Mouse (Mus musculus): ENCODE measurements around the gene Trip12. TPM values are rescaled to one million over a fixed set of nuclear protein-coding genes. Genes with fewer than 3 reads are reported as not detected.

Trip12 gene
- polyA plus RNA-seq, 1 experiment from 2014 or later = 59.9 TPM

GRCm38 (mm10) chr1:84677910-84678309 lies 162.4 kb downstream of the Trip12 start:
- Histone ChIP-seq H3K4me3 (no peak overlapping the region), H3K27ac (no peak overlapping the region), H3K27me3 (no peaks in the 10 kb centered on the region), H3K9me3 (no peaks in the 10 kb centered on the region), H3K4me1 (replicated peaks) (peaks cover 6% of the 10 kb centered on the region), H3K36me3 (peaks cover 6% of the 10 kb centered on the region), H3K4me2 (no peak overlapping the region), H3K9ac (no peak overlapping the region)
- no peak for ATAC-seq (ENCODE audit: low FRiP score)
- 53% methylated on average over 4 of the region's 4 CpGs for WGBS

Small RNAs within 50 kb of the gene (microRNA-seq; reads per million reads assigned to microRNA genes)
- 2.6 reads per million, percentile 3 among the genes with 10 or more reads in this experiment for gene Mir5126

Other genes with a start within 250 kb of the Trip12 start
- gene Dner, start 144.3 kb downstream of the Trip12 start, polyA plus RNA-seq (2015; fragmentation: Nextera tagmentation; extraction: Ambion mirVana) = 262 and 287 TPM in 2 replicates
- 8.6 and 11.3 TPM in 2 replicates for gene Fbxo36, start 675 bp downstream of the Trip12 start, polyA plus RNA-seq (2015; fragmentation: Nextera tagmentation; extraction: Ambion mirVana)
- 14.0 and 14.6 TPM in 2 replicates for gene Slc16a14, start 94.6 kb upstream of the Trip12 start, polyA plus RNA-seq (2015; fragmentation: Nextera tagmentation; extraction: Ambion mirVana)

All from hindbrain, embryonic 13.5 days (tissue).